Mouse (Mus musculus) erythroid progenitor cell, adult 5-6 weeks (primary cell): ENCODE measurements at regions not wholly inside any gene's neighbourhood (a gene's known extent, or its start where the extent isn't known, plus 50 kb on each side); places are given as distances from the start of the nearest gene placed in this dataset.
"Not testable (repeated sequence)": the region's sequence is repeated elsewhere in the genome, so short reads cannot be mapped to it uniquely, and the experiment has no call there.

Experiments used
- ATAC-seq: replicated peaks from 2 replicates; pipeline ENCODE4 v1.8.0; 2016; ENCODE audit warnings: moderate number of reproducible peaks, mild to moderate bottlenecking, moderate TSS enrichment, inconsistent platforms; ENCODE audit not compliant: poor library complexity, low FRiP score, severe bottlenecking

DNA sequence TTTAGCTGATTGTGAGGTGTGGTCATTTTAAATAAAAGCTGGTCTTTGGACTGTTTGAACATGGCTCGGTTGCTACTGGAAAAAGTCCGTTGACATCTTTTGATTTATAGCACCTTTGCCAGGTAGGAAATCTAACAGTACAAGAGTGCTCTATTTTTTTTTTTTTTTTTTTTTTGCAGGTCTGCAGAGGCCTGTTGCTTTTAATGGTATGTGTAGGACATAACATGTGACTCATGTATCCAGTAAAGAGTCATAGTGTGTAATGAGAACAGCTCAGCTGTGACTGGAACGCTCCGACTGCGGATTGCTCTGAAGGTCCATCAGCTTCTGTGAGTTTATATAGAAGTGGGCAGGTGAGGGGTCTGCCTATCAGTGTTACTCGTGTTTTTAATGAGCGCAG is 190.0 kb upstream of the Tmem45b start:
- ATAC-seq = no peak

GRCm38 (mm10) chr9:31653788-31654187 is 189.5 kb upstream of the Tmem45b start:
- no peak for ATAC-seq

- no peak for ATAC-seq
Observed at GRCm38 (mm10) chr9:31650362-31651130, 186.3 kb upstream of the Tmem45b start.

DNA sequence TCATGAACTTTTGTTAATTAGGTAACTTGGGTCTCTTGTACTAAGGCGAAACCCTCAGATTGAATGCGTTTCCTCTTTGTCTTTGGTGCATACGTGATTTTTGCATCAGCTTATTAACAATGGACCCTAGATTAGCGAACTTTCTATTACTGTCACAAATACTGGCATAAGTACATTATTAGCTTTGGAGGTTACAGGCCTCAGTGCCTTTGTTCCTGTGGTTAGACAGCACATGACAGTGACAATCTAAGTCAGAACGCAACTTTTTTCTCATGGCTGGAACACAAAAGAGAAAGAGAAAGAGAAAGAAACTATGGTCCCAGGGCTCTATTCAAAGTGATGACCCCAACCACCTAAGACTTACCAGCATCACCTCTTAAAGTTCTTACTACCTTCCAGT is 184.8 kb upstream of the Tmem45b start:
- ATAC-seq = no peak

DNA sequence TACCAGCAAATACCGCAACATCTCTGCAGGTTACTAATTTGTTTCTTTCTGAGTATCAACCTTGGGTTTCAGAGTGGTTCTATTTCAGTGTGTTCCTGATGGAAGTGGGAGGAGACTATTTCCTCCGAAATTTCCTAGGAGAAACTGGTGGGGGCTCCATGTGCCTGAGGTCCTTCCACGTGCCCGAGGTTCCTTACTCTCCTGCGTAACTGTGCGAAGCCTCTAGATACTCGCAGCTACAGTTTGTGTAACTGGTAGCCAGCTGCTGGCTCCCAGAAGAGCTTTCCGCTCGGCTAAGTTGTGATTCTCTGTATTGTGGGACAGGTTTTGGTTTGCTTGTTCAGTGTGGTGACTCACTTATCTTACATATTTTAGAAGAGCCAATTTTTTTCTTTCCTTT is 184.3 kb upstream of the Tmem45b start:
- no peak for ATAC-seq

GRCm38 (mm10) chr9:31645114-31645513 is 180.9 kb upstream of the Tmem45b start:
- ATAC-seq = no peak

DNA sequence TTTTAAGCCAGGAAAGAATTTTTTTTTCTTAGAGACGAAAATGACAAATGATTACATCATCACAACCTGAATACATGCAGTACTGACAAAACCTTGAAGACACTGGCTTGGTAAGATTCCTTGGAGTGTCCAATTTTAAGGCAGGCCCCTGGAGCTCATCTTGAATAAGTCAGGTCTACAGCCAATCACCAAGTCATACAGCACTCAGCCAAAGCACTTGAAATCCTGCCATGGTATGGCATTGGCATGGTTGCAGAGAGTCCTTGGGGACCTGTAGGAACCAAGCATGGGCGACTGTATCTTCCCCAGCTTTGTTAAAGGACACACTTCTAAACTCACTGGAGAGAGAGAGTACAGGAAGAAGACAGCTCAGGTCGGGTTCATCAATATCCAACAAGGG is 179.8 kb upstream of the Tmem45b start:
- no peak for ATAC-seq

DNA sequence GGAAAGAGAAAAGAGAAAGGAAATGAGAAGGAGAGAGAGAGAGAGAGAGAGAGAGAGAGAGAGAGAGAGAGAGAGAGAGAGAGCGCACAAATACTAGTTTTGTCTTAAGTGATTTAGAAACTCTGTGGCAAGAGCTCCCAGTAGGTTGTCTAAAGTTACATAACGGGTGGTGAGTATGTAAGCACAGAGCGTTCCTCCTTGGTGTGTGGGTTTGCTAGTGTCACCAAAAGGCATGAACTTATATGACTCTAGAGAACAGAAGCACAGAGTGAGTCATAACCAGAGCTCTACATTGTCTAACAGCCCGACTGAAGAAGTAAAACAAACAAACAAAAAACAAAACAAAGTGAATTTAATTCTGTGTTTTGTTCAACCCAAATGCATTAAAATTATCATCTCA is 177.9 kb upstream of the Tmem45b start:
- no peak for ATAC-seq

DNA sequence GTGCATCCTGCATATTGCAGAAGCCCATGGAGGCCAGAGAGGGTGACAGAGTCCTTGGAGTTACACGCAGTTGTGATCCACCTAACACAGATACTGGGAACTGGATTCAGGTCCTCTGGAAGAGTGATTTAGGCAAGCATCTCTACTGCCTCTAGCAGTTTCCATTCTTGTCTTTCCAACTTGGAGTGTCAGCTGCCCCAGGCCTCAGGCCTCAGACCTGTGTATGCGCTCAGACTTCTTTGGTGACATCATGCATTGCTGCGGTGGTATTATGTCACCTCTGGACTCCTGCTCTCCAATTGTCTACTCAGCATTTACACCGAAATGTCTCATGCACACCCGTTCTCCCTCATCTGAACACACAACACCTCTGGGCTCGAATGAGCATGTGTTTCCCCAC is 164.0 kb upstream of the Tmem45b start:
- ATAC-seq = no peak

DNA sequence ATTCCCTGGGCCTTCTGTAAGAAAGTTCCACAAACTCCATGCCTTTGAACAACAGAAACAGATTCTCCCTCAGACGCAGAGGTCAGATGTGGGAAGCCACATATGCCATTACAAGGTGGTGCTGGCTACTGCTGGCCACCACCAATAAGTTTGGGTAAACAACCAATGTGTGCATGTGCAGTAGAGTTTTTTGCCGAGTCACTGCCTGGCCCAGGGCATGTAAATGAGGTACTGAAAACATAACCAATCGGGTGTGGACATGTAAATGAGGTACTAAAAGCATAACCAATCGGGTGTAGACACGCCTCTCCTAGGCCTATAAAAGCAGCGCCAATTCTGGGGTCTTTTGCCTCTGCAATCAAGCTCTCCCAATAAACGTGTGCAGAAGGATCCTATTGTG is 157.3 kb upstream of the Tmem45b start:
- not testable (repeated sequence) for ATAC-seq

- no peak for ATAC-seq
Observed at GRCm38 (mm10) chr9:31619344-31619743, 155.1 kb upstream of the Tmem45b start.

GRCm38 (mm10) chr9:31614250-31614945 is 150.1 kb upstream of the Tmem45b start:
- no peak for ATAC-seq

- no peak for ATAC-seq
Observed at GRCm38 (mm10) chr9:31611036-31611695, 146.9 kb upstream of the Tmem45b start.

DNA sequence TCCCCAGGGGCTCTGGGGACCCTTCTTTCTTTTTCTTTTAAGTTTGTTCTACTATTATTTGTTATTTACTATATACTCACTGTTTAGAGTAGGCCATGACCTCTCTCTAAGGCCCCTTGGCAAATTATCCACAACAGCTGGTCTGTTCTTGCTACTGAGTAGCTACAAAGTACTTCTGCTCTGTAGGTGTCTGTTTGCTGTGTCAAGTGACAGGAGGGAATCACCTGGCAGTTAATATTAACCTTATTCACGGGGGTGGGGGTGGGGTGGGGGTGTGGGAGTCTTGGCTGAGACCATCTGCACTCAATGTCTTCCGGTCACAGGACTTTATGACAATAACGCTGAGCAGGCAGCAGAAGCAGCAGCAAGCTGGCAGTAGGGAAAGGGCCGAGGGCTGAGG is 146.4 kb upstream of the Tmem45b start:
- no peak for ATAC-seq

GRCm38 (mm10) chr9:31610212-31610611 is 145.9 kb upstream of the Tmem45b start:
- 0 out of 2 replicates have a peak, but pooled peaks have one; percentile 25 for ATAC-seq

DNA sequence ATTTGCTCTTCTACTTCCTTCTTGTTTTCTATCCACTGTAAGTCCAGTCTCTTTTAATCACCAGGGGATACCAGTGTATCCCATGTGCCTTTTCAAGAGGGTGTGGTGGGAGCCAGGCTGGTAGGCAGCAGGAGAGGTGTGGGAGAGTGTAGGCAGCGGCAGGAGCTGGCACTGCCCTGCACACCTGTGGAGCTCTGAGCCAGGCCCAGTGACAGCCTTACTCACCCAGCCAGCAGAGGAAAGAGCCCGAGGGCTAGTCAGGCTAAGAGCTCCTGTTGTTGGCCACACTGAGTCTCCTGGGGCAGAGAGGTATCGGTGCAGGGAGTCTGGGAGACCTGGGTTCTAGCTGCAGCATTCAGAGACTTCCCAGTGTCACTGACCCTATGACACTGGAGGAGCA is 145.5 kb upstream of the Tmem45b start:
- ATAC-seq = no peak

- no peak for ATAC-seq
Observed at GRCm38 (mm10) chr9:31608084-31608870, 144.0 kb upstream of the Tmem45b start.

- ATAC-seq = no peak
Observed at GRCm38 (mm10) chr9:31606936-31607335, 142.7 kb upstream of the Tmem45b start.

GRCm38 (mm10) chr9:31604497-31605090 is 140.3 kb upstream of the Tmem45b start:
- ATAC-seq = no peak

GRCm38 (mm10) chr9:31602707-31603106 is 138.4 kb upstream of the Tmem45b start:
- ATAC-seq = no peak
